Mouse (Mus musculus): Measurements from ENCODE around the gene Vps52.
A peak's percentile ranks its signal among the peaks of the same experiment; 100 is the strongest.
"Not testable (repeated sequence)": the region's sequence is repeated elsewhere in the genome, so short reads cannot be mapped to it uniquely, and the experiment has no call there.

Gene Vps52

DNA sequence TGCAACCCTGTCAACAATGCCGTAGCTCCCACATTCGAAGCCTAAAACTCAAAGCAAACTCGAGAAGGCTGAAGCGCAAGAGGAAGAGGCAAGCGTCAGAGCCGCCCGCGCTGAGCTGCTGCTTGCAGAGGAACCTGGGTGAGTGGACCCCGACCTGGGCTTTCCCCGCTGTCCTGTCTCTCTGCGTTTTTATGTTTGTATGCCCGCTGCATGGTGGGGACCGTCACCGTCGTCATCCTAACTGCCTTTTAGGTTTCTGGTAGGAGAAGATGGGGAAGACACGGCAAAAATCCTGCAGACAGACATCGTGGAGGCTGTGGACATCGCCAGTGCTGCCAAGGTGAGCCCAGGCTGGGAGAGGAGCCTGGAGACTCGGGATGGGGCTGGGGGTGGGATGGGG lies 14.2 kb upstream of the Vps52 start:
- no peak for DNase-seq (ENCODE audit: low spot score in 2 of 2)

DNA sequence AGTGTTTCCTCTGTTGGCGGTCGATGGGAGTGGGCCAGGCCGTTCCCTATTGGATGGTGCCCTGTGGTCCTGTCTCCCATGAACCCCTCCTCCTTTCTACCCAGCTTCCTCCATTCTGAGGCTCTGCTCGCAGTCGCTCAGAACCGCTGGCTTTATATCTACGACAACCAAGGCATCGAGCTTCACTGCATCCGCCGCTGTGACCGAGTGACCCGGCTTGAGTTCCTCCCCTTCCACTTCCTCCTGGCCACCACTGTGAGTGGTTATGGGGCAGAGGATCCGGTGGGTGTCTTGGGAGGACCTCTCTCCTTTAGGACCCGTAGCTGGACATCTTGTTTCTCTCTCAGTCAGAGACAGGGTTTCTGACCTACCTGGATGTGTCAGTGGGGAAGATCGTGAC lies 12.2 kb upstream of the Vps52 start:
- no peak for DNase-seq (ENCODE audit: low spot score in 2 of 2)

DNA sequence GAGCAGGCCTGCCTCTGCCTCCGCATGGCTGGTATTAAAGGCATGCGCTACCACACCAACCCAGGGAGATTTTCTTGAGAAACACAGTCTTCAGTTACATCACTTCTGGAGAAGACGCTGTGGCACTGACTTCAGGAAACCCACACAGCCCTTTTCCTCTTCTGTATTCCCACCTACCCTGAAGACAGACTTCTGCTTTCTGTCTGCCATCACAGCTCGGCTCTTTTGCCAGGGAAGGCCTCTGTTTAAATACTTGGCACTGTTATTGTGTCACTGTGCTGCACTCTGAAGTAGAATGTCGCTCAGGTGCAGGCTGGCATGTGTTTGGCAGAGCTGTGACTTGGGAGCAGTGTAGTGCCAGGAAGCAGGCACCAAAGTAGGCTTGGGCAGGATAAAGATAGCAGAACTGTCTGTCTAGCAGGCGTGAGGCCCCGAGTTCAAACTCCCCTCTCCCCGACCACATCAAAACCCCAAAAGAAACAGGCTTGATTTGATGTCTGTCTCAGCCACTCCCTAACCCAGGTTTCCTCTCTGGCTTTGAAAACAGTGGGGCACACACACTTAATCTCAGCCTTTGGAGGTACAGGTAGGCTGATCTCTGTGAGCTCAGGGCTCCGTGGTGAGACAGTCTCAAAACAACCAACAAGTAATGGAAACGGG lies 8.1 kb upstream of the Vps52 start:
- DNase-seq (ENCODE audit: low spot score in 2 of 2) = no peak

DNA sequence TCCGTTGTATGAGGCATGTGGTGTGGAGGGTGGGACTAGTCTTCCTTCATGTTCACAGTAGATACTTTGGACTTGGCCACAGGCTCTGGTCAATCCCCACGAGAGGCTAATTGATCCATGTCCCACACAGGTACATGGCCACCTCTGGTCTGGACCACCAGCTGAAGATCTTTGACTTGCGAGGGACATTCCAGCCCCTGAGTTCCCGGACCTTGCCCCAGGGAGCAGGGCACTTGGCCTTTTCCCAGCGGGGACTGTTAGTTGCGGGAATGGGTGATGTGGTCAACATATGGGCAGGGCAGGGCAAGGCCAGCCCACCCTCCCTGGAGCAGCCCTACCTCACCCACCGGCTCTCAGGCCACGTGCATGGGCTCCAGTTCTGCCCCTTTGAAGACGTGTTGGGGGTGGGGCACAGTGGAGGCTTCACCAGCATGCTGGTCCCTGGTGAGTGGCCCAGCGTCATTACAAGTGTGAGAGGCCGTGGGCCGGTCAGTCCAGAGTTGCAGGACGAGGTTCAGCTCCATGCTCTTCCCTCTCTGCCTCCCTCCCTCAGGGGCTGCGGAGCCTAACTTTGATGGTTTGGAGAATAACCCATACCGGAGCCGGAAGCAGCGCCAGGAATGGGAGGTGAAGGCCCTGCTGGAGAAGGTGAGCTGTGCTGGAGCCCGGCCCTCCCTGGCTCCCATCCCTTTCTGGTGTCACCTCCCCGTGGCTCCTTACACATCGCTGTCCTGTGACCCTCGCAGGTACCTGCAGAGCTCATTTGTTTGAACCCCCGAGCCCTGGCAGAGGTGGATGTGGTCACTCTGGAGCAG lies 7.3 kb upstream of the Vps52 start:
- DNase-seq (ENCODE audit: low spot score in 2 of 2) = no peak

DNA sequence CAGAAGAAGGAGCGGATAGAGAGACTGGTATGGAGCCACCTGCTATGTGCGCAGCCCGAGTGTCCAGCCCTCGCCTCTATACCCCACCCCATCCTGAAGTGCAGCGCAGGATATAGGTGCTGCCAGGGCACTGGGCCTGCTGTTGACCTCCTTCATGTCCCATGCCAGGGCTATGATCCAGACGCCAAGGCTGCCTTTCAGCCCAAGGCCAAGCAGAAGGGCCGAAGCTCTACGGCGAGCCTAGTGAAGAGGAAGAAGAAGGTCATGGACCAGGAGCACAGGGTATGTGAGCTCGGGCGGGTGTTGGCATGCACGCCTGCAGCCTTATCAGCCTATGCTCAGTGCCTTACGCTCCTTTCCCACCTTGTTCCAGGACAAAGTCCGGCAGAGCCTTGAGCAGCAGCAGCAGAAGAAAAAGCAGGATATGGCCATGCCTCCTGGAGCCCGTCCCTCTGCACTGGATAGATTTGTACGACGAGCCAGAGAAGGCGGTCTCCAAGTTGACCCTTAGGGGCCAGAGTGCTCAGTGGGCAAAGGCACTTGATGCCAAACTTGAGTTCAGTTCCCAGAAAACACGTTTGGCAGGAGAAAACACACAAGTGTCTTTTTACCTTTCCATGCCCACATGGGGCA lies 6.6 kb upstream of the Vps52 start:
- no peak for DNase-seq (ENCODE audit: low spot score in 2 of 2)

DNA sequence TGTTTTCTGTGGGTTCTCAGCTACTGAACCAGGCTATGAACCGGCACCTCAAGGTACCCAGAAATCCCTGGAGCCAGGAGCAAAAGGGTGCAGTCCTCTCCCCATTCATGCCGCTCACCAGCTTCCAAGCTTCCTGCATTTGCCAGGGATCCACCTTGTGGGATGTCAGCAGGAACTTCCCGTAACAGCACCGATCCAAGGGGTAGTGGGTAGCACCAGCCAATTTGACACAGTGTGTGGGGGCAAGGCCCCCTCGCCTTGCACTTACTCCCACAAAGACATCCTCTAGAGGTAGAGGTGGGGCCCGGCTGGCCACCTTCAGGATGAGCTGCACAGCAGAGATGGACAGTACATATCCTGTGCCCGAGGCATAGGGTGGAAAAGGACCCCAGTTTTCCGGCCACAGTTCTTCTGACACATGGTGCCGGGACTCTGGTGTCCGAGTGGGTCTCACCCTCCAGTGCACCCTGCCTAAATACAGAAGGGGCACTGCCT lies 5.4 kb upstream of the Vps52 start:
- DNase-seq (ENCODE audit: low spot score in 2 of 2) = no peak

DNA sequence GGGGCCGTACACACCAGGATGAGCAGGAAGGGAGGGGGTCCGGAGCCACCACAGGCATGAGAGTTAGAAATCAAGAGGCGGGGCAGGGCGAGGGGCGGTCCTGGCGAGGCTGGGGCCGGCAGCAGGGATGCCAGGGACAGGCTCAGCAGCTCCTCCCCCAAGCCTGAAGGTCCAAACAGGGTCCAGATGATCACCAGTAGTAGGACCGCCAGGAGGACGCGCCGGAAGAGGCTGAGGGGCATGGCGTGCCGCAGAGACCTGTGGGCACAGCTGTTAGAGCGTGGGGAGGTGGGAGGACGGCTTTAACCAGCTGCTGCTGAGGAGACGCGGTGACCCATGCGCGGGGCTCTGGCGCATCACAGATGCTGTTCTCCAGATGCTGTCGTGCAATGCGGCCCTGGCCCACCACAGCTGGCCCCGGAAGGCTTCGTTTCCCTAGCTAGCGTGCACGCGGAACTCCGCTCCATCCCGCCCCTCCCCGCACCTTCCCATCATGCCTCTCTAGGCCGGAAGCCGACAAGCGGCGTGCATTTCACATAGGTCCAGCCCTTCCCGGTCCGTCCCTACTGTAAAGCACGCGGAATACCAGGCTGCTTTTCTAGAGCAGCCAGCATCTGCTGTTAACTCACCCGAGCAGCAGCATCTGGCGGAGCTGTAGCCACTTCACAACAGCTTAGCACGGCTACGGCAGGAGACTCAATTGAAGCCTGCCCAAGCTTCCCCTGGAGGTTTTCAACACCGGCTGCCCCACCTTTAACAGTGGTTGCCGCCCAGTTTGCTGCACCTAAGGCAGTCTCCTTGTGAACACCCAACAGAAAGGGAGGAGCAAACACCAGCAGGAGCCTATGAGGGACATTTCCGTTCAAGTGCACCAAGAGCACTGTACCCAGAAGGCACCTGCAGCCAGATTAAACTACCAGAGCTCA lies 4.3 kb upstream of the Vps52 start, which contains the start of gene B3galt4:
Gene B3galt4 (minus strand): TSS at position 468 of the 926 bp plus-strand sequence.
- DNase-seq (ENCODE audit: low spot score in 2 of 2) = peak; percentile 57 to 73

DNA sequence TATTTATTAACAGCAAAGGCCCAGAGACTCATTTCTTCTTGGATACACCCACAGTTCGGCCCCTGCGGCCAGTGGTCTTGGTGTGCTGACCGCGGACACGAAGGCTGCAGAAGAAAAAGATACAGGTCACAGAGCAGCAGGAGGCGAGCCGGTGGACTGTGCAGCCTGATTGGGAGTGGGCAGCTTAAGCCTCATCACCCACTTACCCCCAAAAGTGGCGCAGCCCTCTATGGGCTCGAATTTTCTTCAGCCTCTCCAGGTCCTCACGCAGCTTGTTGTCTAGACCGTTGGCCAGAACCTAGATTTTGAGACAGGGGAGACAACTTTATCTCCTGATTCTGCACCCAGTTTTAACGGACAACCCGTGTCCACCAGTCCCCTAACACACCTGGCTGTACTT lies 3.6 kb upstream of the Vps52 start:
- not testable (repeated sequence) for DNase-seq (ENCODE audit: low spot score in 2 of 2)

DNA sequence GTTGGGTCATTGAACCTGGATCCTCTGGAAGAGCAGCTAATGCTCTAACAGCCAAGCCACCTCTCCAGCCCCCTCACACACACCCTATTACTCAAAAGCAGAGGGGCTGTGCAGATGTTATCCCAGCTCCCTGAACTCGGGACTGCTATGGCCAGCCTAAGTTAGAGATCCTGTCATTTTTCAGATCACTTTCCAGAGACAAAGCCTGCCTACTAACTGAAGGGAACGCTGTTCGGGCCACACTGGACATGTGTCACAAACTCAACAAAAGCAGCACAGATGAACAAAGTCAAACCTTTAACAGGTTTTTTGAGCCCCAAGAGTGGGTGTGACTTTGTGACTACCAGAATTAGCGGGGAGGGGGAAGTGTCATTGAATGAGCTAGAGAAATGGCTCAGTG lies 2.7 kb upstream of the Vps52 start:
- no peak for DNase-seq (ENCODE audit: low spot score in 2 of 2)

DNA sequence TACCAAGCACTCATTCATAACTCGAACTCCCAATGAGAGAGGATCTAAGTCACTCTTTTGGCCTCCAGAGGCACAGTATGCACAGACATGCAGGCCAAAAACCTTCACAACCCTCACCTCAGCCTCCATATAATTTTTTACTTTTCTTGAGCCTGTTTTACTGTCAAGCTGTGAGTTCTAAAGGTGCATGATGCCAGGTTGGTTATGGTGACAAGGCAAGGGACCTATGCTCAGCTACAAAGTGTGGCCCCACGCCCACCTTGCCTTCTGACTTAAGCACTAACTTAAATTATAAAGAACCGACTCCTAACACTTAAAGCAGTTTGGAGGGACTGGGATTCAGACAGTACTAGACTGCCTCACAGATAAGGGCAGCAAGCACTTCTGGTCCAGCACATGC lies 2.3 kb upstream of the Vps52 start:
- no peak for DNase-seq (ENCODE audit: low spot score in 2 of 2)

DNA sequence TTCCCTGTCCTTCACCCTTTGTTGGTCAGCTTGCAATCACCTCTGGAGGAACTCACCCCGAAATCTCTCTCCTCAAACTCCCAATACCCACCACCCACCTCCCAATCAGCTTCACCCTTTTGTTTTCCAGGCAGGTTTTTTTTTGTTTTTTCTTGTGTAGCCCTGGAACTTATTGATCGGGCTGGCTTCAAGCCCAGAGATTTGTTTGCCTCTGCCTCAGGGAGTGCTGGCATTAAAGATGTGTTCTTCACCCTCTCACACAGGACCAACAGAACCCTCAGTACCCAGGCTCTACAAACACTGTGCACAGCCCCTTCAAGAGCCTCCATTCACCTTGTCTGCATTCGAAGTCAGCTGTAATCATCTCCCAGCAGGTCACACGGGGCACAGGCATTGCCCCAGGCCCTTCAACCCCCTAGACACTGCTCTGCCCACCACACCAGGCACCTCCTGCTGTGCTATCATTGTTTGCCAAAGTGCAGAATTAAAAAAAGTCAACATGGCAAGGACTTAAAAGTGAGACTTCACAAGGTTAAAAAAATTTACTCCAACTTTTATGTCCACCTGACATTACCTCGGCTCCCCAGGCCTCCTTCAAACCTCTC lies 1.5 kb upstream of the Vps52 start:
- no peak for DNase-seq (ENCODE audit: low spot score in 2 of 2)

DNA sequence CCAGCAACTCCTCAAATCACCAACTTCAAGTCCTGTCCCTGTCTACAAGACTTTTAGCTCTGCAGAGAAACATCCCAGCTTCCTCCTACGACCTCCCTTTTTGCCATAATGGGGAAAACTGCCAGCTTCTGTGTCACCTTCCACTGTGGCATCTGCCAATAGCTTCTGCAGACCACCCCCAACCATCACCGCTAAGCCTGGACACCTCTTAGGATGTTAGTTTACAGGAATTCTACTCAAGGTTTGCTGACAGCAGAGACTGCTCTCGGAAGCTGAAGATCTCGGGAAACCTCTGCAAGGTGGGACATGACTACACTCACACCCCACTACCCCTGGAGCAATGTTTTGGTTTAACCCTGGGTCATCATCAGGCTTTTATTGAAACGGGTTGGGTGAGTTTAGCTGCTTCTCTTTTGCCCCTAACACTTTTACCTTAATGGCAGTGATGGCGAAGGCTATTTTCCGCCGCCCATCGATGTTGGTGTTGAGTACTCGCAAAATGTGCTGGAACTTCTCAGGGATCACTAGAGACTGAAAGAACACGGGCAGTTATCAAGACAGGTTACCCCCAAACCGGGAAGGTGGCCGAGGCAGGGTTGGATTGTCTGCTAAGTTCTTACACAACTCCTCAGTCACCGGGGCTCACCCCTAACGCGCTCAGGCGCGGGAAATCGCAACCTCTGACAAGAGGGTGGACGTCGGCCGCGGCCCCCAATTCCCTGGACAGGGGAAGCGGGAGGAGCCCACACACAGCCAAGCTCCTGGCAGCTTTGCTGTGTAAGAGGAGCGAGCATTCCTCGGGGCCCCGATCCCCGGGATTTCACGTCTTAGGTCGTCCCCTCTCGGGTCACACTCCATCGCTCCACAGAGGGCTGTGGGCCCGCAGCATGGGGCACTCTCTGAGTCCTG lies 712 bp upstream of the Vps52 start:
- DNase-seq (ENCODE audit: low spot score in 2 of 2) = no peak

DNA sequence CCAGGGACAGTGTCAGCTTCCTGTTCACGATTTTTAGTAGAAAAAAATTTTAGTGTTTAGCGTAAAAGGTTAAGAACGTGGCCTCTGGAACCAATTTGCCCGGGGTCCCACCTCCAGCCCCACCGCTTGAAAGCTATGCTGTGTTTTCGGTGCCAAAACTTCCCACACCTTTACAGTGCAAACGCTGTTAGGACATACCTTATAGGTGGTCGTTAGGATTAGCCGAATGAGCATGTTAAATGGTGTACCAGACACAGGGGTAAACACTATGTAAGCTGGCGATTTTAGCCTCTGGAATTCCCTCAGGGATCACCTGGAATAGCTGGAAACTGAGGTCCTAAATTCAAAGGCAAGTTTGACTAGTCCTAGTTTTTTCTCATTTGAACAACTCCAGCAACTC lies 724 bp downstream of the Vps52 start:
- no peak for DNase-seq (ENCODE audit: low spot score in 2 of 2)

DNA sequence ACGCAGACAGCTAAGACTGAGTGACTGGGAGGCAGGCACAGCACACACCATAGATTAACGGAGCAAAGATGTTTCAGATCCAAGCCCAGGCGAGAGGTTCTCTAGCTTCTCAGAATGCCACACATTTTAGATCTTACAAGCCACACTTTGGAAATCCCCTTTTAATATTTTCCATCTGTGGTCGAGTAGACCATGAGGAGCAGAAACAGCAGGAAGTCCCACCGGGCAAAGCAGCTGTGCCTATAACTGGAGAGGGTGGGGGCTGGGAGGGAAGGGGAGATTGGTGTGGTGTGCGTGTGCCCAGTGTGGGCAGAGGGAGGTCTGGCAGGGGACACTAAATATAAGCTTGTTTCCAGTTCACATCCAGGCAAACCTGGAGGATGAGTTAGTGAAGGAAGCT lies 1.9 kb downstream of the Vps52 start:
- DNase-seq (ENCODE audit: low spot score in 2 of 2) = no peak

DNA sequence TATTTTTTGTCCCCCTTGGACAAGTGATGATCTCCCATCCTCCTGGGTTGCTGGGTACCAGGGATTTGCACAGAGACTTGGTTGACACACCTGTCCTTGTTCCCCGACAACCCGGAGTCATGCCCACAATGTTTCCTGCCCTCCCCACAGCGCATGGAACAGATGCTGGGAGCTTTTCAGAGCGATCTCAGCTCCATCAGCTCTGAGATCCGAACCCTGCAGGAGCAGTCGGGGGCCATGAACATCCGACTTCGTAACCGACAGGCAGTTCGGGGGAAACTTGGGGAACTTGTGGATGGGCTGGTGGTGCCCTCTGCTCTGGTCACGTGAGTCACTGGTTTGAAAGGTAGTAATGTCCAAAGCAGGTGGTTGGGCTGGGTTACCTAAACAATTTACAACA lies 2.8 kb downstream of the Vps52 start:
- DNase-seq (ENCODE audit: low spot score in 2 of 2) = no peak

DNA sequence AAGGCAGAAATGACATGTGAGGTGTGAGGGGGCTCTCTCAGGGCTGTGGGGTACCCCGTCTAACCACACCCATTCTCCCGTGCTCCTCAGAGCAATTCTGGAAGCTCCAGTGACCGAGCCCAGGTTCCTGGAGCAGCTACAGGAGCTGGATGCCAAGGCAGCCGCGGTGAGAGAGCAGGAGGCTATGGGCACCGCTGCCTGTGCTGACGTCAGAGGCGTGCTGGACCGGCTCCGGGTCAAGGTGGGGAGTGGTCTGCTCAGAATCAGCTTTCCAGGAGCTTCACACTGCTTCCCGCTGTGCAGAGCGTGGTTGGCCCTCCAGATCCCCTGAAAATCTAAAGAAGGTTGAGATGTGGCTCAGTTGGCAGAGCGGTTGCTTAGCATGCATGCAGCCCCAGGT lies 3.5 kb downstream of the Vps52 start:
- no peak for DNase-seq (ENCODE audit: low spot score in 2 of 2)

DNA sequence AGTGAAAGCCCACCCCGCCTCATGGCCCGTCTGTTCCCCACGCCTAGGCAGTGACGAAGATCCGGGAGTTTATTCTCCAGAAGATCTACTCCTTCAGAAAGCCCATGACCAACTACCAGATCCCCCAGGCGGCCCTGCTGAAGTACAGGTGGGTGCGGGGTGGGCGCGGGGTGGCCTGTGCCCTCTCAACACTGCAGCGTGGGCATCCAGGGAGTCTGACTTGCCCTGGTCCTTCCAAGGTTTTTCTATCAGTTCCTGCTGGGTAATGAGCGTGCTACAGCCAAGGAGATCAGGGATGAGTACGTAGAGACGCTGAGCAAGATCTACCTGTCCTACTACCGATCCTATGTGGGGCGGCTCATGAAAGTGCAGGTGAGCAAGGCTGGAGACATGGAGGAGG lies 4.3 kb downstream of the Vps52 start:
- DNase-seq (ENCODE audit: low spot score in 2 of 2) = no peak

DNA sequence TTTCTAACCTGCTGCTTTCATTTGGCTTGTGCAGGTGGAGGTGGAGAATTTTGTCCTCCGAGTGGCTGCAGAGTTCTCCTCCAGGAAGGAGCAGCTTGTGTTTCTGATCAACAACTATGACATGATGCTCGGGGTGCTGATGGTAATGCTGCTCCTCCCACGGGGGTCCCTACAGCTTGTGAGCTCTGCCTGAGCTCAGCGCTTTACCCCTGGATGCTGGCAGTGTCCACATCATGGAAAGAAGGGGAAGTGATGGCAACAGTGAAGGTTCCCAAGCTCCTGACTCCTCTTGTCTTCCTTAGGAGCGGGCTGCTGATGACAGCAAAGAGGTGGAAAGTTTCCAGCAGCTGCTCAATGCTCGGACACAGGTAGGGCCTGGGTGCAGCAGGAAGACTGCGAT lies 7.3 kb downstream of the Vps52 start:
- DNase-seq (ENCODE audit: low spot score in 2 of 2) = no peak

DNA sequence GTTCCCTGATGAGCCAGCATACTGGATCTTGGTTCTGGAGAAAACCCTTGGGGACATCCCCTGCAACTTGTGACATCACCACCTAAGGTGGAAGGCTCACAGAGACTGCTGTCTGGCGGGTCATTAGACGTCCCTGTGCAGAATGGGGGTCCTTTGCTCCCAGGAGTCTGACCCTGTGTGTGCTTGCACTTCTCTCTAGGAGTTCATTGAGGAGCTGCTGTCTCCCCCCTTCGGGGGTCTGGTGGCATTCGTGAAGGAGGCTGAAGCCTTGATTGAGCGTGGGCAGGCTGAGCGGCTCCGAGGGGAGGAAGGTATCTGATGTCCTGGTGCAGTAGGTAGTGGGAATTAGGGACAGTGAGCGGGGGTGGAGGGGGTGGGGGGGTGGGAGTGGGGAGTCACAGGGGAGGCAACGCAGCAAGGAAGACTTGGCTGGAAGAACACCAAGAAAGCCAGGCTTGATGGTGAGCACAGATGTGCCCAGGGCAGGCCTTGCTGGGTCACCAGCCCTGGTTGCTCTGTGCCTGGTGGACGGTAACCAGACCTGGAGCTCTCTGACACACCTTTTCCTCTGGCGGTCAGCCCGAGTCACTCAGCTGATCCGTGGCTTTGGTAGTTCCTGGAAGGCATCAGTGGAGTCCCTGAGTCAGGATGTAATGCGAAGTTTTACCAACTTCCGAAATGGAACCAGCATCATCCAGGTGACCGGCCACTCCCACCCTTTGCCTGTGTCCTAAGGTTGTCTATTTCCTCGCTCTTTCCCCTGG lies 9.7 kb downstream of the Vps52 start:
- DNase-seq (ENCODE audit: low spot score in 2 of 2) = no peak
